Mouse (Mus musculus) mesoderm, embryonic 11.5 days (tissue): Measurements from ENCODE around the gene Nlgn1.

Experiments
- DNase-seq: peaks from one replicate; pipeline ENCODE4 v3.0.0-alpha.2; 2012; ENCODE audit warnings: low read depth, low spot score

Gene Nlgn1

GRCm38 (mm10) chr3:26201410-26201809, 130.8 kb downstream of the Nlgn1 start:
- no peak for DNase-seq

- no peak for DNase-seq
These were observed 137.3 kb downstream of the Nlgn1 start for GRCm38 (mm10) chr3:26194970-26195369.

GRCm38 (mm10) chr3:26181013-26181412, 151.2 kb downstream of the Nlgn1 start:
- no peak for DNase-seq

GRCm38 (mm10) chr3:26175371-26175770, 156.9 kb downstream of the Nlgn1 start:
- DNase-seq: no peak

GRCm38 (mm10) chr3:26174257-26174656, 158.0 kb downstream of the Nlgn1 start:
- no peak for DNase-seq

- DNase-seq: no peak
These were observed 158.6 kb downstream of the Nlgn1 start for GRCm38 (mm10) chr3:26173613-26174012.

GRCm38 (mm10) chr3:26166711-26167110, 165.5 kb downstream of the Nlgn1 start:
- no peak for DNase-seq

GRCm38 (mm10) chr3:26153782-26154181, 178.5 kb downstream of the Nlgn1 start:
- peak; percentile 66 for DNase-seq

GRCm38 (mm10) chr3:26153036-26153741, 179.1 kb downstream of the Nlgn1 start:
- peak; percentile 41 for DNase-seq

- peak; percentile 35 for DNase-seq
These were observed 179.7 kb downstream of the Nlgn1 start for GRCm38 (mm10) chr3:26152510-26153035.

GRCm38 (mm10) chr3:26151351-26152020, 180.8 kb downstream of the Nlgn1 start:
- no peak for DNase-seq

- peak; percentile 32 for DNase-seq
These were observed 186.1 kb downstream of the Nlgn1 start for GRCm38 (mm10) chr3:26146174-26146573.

- DNase-seq: peak; percentile 12
These were observed 186.8 kb downstream of the Nlgn1 start for GRCm38 (mm10) chr3:26145441-26145840.

- no peak for DNase-seq
These were observed 190.7 kb downstream of the Nlgn1 start for GRCm38 (mm10) chr3:26141590-26141989.

GRCm38 (mm10) chr3:26134839-26135651, 197.2 kb downstream of the Nlgn1 start:
- no peak for DNase-seq

GRCm38 (mm10) chr3:26130919-26131318, 201.3 kb downstream of the Nlgn1 start:
- no peak for DNase-seq

GRCm38 (mm10) chr3:26129455-26129854, 202.8 kb downstream of the Nlgn1 start:
- no peak for DNase-seq

GRCm38 (mm10) chr3:26117071-26117470, 215.2 kb downstream of the Nlgn1 start:
- DNase-seq: no peak

GRCm38 (mm10) chr3:26106361-26106760, 225.9 kb downstream of the Nlgn1 start:
- DNase-seq: no peak

GRCm38 (mm10) chr3:26105528-26105927, 226.7 kb downstream of the Nlgn1 start:
- no peak for DNase-seq

GRCm38 (mm10) chr3:26102271-26102670, 230.0 kb downstream of the Nlgn1 start:
- no peak for DNase-seq

- no peak for DNase-seq
These were observed 236.7 kb downstream of the Nlgn1 start for GRCm38 (mm10) chr3:26095551-26095950.
